Mouse (Mus musculus) small intestine, adult 2 months (tissue): ENCODE measurements at regions not wholly inside any gene's neighbourhood (a gene's known extent, or its start where the extent isn't known, plus 50 kb on each side); places are given as distances from the start of the nearest gene placed in this dataset.

ENCODE experiments used
- CTCF ChIP-seq: fragments of 200-500 bp; IDR thresholded peaks from 2 replicates; pipeline ENCODE4 v1.5.1; 2012; ENCODE audit warnings: low read depth, mild to moderate bottlenecking, control low read depth, inconsistent platforms, low read length, moderate library complexity, mixed read lengths; ENCODE audit not compliant: insufficient replicate concordance, insufficient read length; ENCODE audit errors: extremely low read depth
- POLR2A ChIP-seq: fragments of 200-500 bp; IDR thresholded peaks from 2 replicates; pipeline ENCODE4 v1.6.1; 2012; ENCODE audit warnings: low read depth, mild to moderate bottlenecking, control low read depth, inconsistent platforms, low read length, moderate library complexity

- TF ChIP-seq CTCF (no peak), POLR2A (no peak)
Observed at GRCm38 (mm10) chr14:79836186-79836585, 65.1 kb upstream of the Pcdh8 start.
